Mouse (Mus musculus): ENCODE measurements around the gene Sub1. TPM values are rescaled to one million over a fixed set of nuclear protein-coding genes. Genes with fewer than 3 reads are reported as not detected.

Sub1 gene
- total RNA-seq, 2 experiments from 2014 or later: 76.1 to 121 TPM

- intact Hi-C loops (cut with DNase I): no loop called here
- no peak overlapping the region for H3K4me3 ChIP-seq
- TF ChIP-seq CTCF (IDR thresholded peaks at IDR 0.05): no peak
- no peak overlapping the region for H3K27ac ChIP-seq
- DNase-seq: no peak
Observed at GRCm38 (mm10) chr15:12007971-12008800, 11.4 kb upstream of the Sub1 start.

GRCm38 (mm10) chr15:12007421-12007820, 10.6 kb upstream of the Sub1 start:
- TF ChIP-seq CTCF (IDR thresholded peaks at IDR 0.05): no peak
- intact Hi-C loops (cut with DNase I): no loop called here
- no peak overlapping the region for H3K27ac ChIP-seq
- no peak overlapping the region for H3K4me3 ChIP-seq
- DNase-seq: no peak

GRCm38 (mm10) chr15:12006169-12006568, 9.4 kb upstream of the Sub1 start:
- Histone ChIP-seq H3K27ac (no peak overlapping the region), H3K4me3 (no peak overlapping the region)
- intact Hi-C loops (cut with DNase I): no loop called here
- TF ChIP-seq CTCF (IDR thresholded peaks at IDR 0.05): no peak
- DNase-seq: no peak

- peak overlapping the region; percentile 100 for H3K4me3 ChIP-seq
- no peak for TF ChIP-seq CTCF (IDR thresholded peaks at IDR 0.05)
- DNase-seq: peak; percentile 97
- intact Hi-C loops (cut with DNase I): no loop called here
- peak overlapping the region; percentile 99 for H3K27ac ChIP-seq
Observed at GRCm38 (mm10) chr15:11995815-11996201, 975 bp downstream of the Sub1 start.

- intact Hi-C loops (cut with DNase I): loop anchor here (5.0 kb wide), 1 partner anchor 92 kb away; no protein-coding TSS in a partner anchor
- peak; percentile 75 for DNase-seq
- TF ChIP-seq CTCF (IDR thresholded peaks at IDR 0.05): no peak
- peak overlapping the region; percentile 100 for H3K4me3 ChIP-seq
- peak overlapping the region; percentile 99 for H3K27ac ChIP-seq
Observed at GRCm38 (mm10) chr15:11994921-11995814, 1.6 kb downstream of the Sub1 start.

- no peak for DNase-seq
- no peak for TF ChIP-seq CTCF (IDR thresholded peaks at IDR 0.05)
- intact Hi-C loops (cut with DNase I): loop anchor here (5.0 kb wide), 1 partner anchor 93 kb away; no protein-coding TSS in a partner anchor
- Histone ChIP-seq H3K4me3 (peak overlapping the region; percentile 100), H3K27ac (no peak overlapping the region)
Observed at GRCm38 (mm10) chr15:11994006-11994405, 2.8 kb downstream of the Sub1 start.

GRCm38 (mm10) chr15:11991552-11992113, 5.2 kb downstream of the Sub1 start:
- DNase-seq: no peak
- intact Hi-C loops (cut with DNase I): loop anchor here (5.0 kb wide), 1 partner anchor 96 kb away; no protein-coding TSS in a partner anchor
- no peak overlapping the region for H3K27ac ChIP-seq
- no peak overlapping the region for H3K4me3 ChIP-seq
- peak; percentile 58 for TF ChIP-seq CTCF (IDR thresholded peaks at IDR 0.05)

GRCm38 (mm10) chr15:11988580-11988979, 8.2 kb downstream of the Sub1 start:
- no peak for DNase-seq
- Histone ChIP-seq H3K4me3 (no peak overlapping the region), H3K27ac (peak overlapping the region; percentile 70)
- intact Hi-C loops (cut with DNase I): no loop called here
- TF ChIP-seq CTCF (IDR thresholded peaks at IDR 0.05): no peak

- TF ChIP-seq CTCF (IDR thresholded peaks at IDR 0.05): no peak
- H3K4me3 ChIP-seq: no peak overlapping the region
- H3K27ac ChIP-seq: no peak overlapping the region
- no peak for DNase-seq
- intact Hi-C loops (cut with DNase I): no loop called here
Observed at GRCm38 (mm10) chr15:11987892-11988291, 8.9 kb downstream of the Sub1 start.

GRCm38 (mm10) chr15:11981985-11982384, 14.8 kb downstream of the Sub1 start:
- intact Hi-C loops (cut with DNase I): no loop called here
- Histone ChIP-seq H3K27ac (no peak overlapping the region), H3K4me3 (no peak overlapping the region)
- no peak for TF ChIP-seq CTCF (IDR thresholded peaks at IDR 0.05)
- no peak for DNase-seq

GRCm38 (mm10) chr15:11981501-11981900, 15.3 kb downstream of the Sub1 start:
- Histone ChIP-seq H3K27ac (no peak overlapping the region), H3K4me3 (no peak overlapping the region)
- no peak for TF ChIP-seq CTCF (IDR thresholded peaks at IDR 0.05)
- intact Hi-C loops (cut with DNase I): no loop called here
- peak; percentile 42 for DNase-seq

- no peak for DNase-seq
- no peak for TF ChIP-seq CTCF (IDR thresholded peaks at IDR 0.05)
- Histone ChIP-seq H3K4me3 (no peak overlapping the region), H3K27ac (no peak overlapping the region)
- intact Hi-C loops (cut with DNase I): no loop called here
Observed at GRCm38 (mm10) chr15:11978175-11978574, 18.6 kb downstream of the Sub1 start.
